Mouse (Mus musculus) forebrain, embryonic 16.5 days (tissue): Measurements from ENCODE around the gene C1s1. TPM values are rescaled to one million over a fixed set of nuclear protein-coding genes. Genes with fewer than 3 reads are reported as not detected.
"Not testable (repeated sequence)": the region's sequence is repeated elsewhere in the genome, so short reads cannot be mapped to it uniquely, and the experiment has no call there.

ENCODE experiments used
- ATAC-seq: fragments of 200-750 bp; cut with Nextera tagmentation; 2 replicates; pipeline ENCODE4 v1.8.0; 2017; ENCODE audit warnings: mild to moderate bottlenecking, moderate library complexity
- H3K27ac ChIP-seq: fragments of 300-500 bp; sonication (generic); 2 replicates; pipeline ENCODE4 v1.5.1; 2014; ENCODE audit warnings: low read length, control low read depth
- H3K27me3 ChIP-seq: fragments of 300-500 bp; sonication (generic); replicated peaks from 2 replicates; pipeline ENCODE4 v1.6.1; 2014; ENCODE audit warnings: low read length; ENCODE audit not compliant: control insufficient read depth, insufficient read depth
- H3K36me3 ChIP-seq: fragments of 300-500 bp; sonication (generic); 2 replicates; pipeline ENCODE4 v1.6.1; 2014; ENCODE audit not compliant: control insufficient read depth, insufficient read depth
- H3K4me1 ChIP-seq: fragments of 300-500 bp; sonication (generic); replicated peaks from 2 replicates; pipeline ENCODE4 v1.6.1; 2014; ENCODE audit warnings: low read length; ENCODE audit not compliant: control insufficient read depth, insufficient read depth
- H3K4me2 ChIP-seq: fragments of 300-500 bp; sonication (generic); 2 replicates; pipeline ENCODE4 v1.6.1; 2014; ENCODE audit warnings: mild to moderate bottlenecking, low read length, control low read depth
- H3K4me3 ChIP-seq: fragments of 300-500 bp; sonication (generic); replicated peaks from 2 replicates; pipeline ENCODE4 v1.5.1; 2014; ENCODE audit warnings: mild to moderate bottlenecking, low read length, control low read depth
- H3K9ac ChIP-seq: fragments of 300-500 bp; sonication (generic); replicated peaks from 2 replicates; pipeline ENCODE4 v1.6.1; 2014; ENCODE audit warnings: low read depth, low read length, control low read depth
- H3K9me3 ChIP-seq: fragments of 300-500 bp; sonication (generic); 2 replicates; pipeline ENCODE4 v1.6.1; 2016; ENCODE audit warnings: low read length; ENCODE audit not compliant: control insufficient read depth
- WGBS: fragments of 180-500 bp; shearing (Covaris S2); extraction: QIAGEN DNeasy Blood & Tissue Kit; methylation state at CpG from one replicate; pipeline ENCODE4 v1.1.7; 2014; 5-methylcytosine and 5-hydroxymethylcytosine counted together
- polyA plus RNA-seq: library from polyadenylated mRNA; unstranded; fragments of >200 nt; fragmentation: Nextera tagmentation; extraction: Ambion mirVana; gene quantifications from 2 replicates; pipeline ENCODE4 v1.2.1, GENCODE M21; 2015

C1s1 gene
- polyA plus RNA-seq, result 0.29 and 0.47 TPM in 2 replicates

GRCm38 (mm10) chr6:124542284-124542683, at the start of gene C1s1:
Gene C1s1, minus strand, starts transcription at chr6:124542359.
- not testable (repeated sequence) for H3K4me1 ChIP-seq, H3K27me3 ChIP-seq, H3K9me3 ChIP-seq, H3K27ac ChIP-seq, H3K4me2 ChIP-seq, H3K9ac ChIP-seq, ATAC-seq, H3K4me3 ChIP-seq, H3K36me3 ChIP-seq
- WGBS, result 0% methylated on average over 1 of the region's 1 CpGs

- Histone ChIP-seq H3K4me3 (no peak overlapping the region), H3K9me3 (no peaks in the 10 kb centered on the region), H3K36me3 (no peaks in the 10 kb centered on the region), H3K4me1 (no peaks in the 10 kb centered on the region), H3K9ac (no peak overlapping the region), H3K4me2 (no peak overlapping the region), H3K27ac (no peak overlapping the region), H3K27me3 (no peaks in the 10 kb centered on the region)
- ATAC-seq, result no peak
Observed at GRCm38 (mm10) chr6:124588771-124589170, 46.6 kb upstream of the C1s1 start.

- Histone ChIP-seq H3K27ac (no peak overlapping the region), H3K36me3 (no peaks in the 10 kb centered on the region), H3K9ac (no peak overlapping the region), H3K4me1 (no peaks in the 10 kb centered on the region), H3K27me3 (no peaks in the 10 kb centered on the region), H3K4me2 (no peak overlapping the region), H3K4me3 (no peak overlapping the region), H3K9me3 (no peaks in the 10 kb centered on the region)
- whole genome bisulfite sequencing, result 73% methylated on average over 4 of the region's 4 CpGs
- no peak for ATAC-seq
Observed at GRCm38 (mm10) chr6:124586266-124586665, 44.1 kb upstream of the C1s1 start.

- no peak for ATAC-seq
- no peaks in the 10 kb centered on the region for H3K9me3 ChIP-seq
- no peak overlapping the region for H3K27ac ChIP-seq
- H3K36me3 ChIP-seq, result no peaks in the 10 kb centered on the region
- no peaks in the 10 kb centered on the region for H3K4me1 ChIP-seq
- WGBS, result 80% methylated on average over 3 of the region's 3 CpGs
- H3K4me2 ChIP-seq, result no peak overlapping the region
- H3K4me3 ChIP-seq, result no peak overlapping the region
- H3K27me3 ChIP-seq, result no peaks in the 10 kb centered on the region
- no peak overlapping the region for H3K9ac ChIP-seq
Observed at GRCm38 (mm10) chr6:124585761-124586160, 43.6 kb upstream of the C1s1 start.

- Histone ChIP-seq H3K4me2 (no peak overlapping the region), H3K36me3 (no peaks in the 10 kb centered on the region), H3K27me3 (no peaks in the 10 kb centered on the region), H3K4me3 (no peak overlapping the region), H3K4me1 (no peaks in the 10 kb centered on the region), H3K9me3 (no peaks in the 10 kb centered on the region), H3K9ac (no peak overlapping the region), H3K27ac (no peak overlapping the region)
- no peak for ATAC-seq
- WGBS, result 84% methylated on average over 3 of the region's 3 CpGs
Observed at GRCm38 (mm10) chr6:124584935-124585334, 42.8 kb upstream of the C1s1 start.

GRCm38 (mm10) chr6:124582231-124582630, 40.1 kb upstream of the C1s1 start:
- no peaks in the 10 kb centered on the region for H3K36me3 ChIP-seq
- no peak overlapping the region for H3K4me3 ChIP-seq
- H3K4me1 ChIP-seq, result no peaks in the 10 kb centered on the region
- H3K27me3 ChIP-seq, result no peaks in the 10 kb centered on the region
- H3K27ac ChIP-seq, result no peak overlapping the region
- no peak overlapping the region for H3K9ac ChIP-seq
- no peak overlapping the region for H3K4me2 ChIP-seq
- H3K9me3 ChIP-seq, result no peaks in the 10 kb centered on the region
- no peak for ATAC-seq
- 94% methylated on average over 1 of the region's 1 CpGs for WGBS

GRCm38 (mm10) chr6:124580155-124580554, 38.0 kb upstream of the C1s1 start:
- not testable (repeated sequence) for H3K4me1 ChIP-seq, H3K27ac ChIP-seq, H3K4me2 ChIP-seq, H3K9ac ChIP-seq, H3K27me3 ChIP-seq, H3K9me3 ChIP-seq, H3K36me3 ChIP-seq, H3K4me3 ChIP-seq, ATAC-seq
- 79% methylated on average over 7 of the region's 7 CpGs for WGBS

- not testable (repeated sequence) for H3K36me3 ChIP-seq, H3K4me2 ChIP-seq, ATAC-seq, H3K9ac ChIP-seq, H3K27ac ChIP-seq, H3K27me3 ChIP-seq, H3K4me3 ChIP-seq, H3K9me3 ChIP-seq, H3K4me1 ChIP-seq
- WGBS, result 81% methylated on average over 3 of the region's 3 CpGs
Observed at GRCm38 (mm10) chr6:124575155-124575678, 33.1 kb upstream of the C1s1 start.

GRCm38 (mm10) chr6:124570026-124570425, 27.9 kb upstream of the C1s1 start, which contains the start of gene C1rb:
Gene C1rb, plus strand, starts transcription at chr6:124570294.
- H3K27ac ChIP-seq, result no peak within 1 kb of the TSS
- H3K9me3 ChIP-seq, result no peaks in the 10 kb centered on the region
- 1% methylated on average over 8 of the region's 8 CpGs for whole genome bisulfite sequencing
- no peak for ATAC-seq
- no peaks in the 10 kb centered on the region for H3K27me3 ChIP-seq
- no peaks in the 10 kb centered on the region for H3K36me3 ChIP-seq
- H3K4me2 ChIP-seq, result no peak within 1 kb of the TSS
- no peak within 1 kb of the TSS for H3K9ac ChIP-seq
- no peaks in the 10 kb centered on the region for H3K4me1 ChIP-seq
- H3K4me3 ChIP-seq, result no peak within 1 kb of the TSS

- not testable (repeated sequence) for H3K27ac ChIP-seq, H3K9me3 ChIP-seq, H3K36me3 ChIP-seq, H3K27me3 ChIP-seq, H3K4me2 ChIP-seq, ATAC-seq, H3K4me1 ChIP-seq, H3K4me3 ChIP-seq, H3K9ac ChIP-seq
- WGBS, result 98% methylated on average over 2 of the region's 2 CpGs
Observed at GRCm38 (mm10) chr6:124561611-124562010, 19.5 kb upstream of the C1s1 start.
